Mouse (Mus musculus): ENCODE data around the gene Gmds. TPM values are rescaled to one million over a fixed set of nuclear protein-coding genes. Genes with fewer than 3 reads are reported as not detected.

Gene Gmds
- polyA plus RNA-seq, 1 experiment from 2014 or later, result 46.8 TPM

- 33% methylated on average over 3 of the region's 3 CpGs for WGBS
- no peak overlapping the region for H3K4me2 ChIP-seq
- no peak overlapping the region for H3K4me3 ChIP-seq
- H3K27ac ChIP-seq, result no peak overlapping the region
- no peaks in the 10 kb centered on the region for H3K27me3 ChIP-seq
- no peak overlapping the region for H3K9ac ChIP-seq
- no peaks in the 10 kb centered on the region for H3K4me1 ChIP-seq
- no peak for ATAC-seq (ENCODE audit: insufficient number of reproducible peaks, low FRiP score, low TSS enrichment, low read depth)
- H3K9me3 ChIP-seq, result no peaks in the 10 kb centered on the region
- no peaks in the 10 kb centered on the region for H3K36me3 ChIP-seq
Measured at GRCm38 (mm10) chr13:32179906-32180305, 158.6 kb downstream of the Gmds start.

GRCm38 (mm10) chr13:32178682-32179081 is 159.9 kb downstream of the Gmds start:
- H3K9ac ChIP-seq, result no peak overlapping the region
- H3K27ac ChIP-seq, result no peak overlapping the region
- no peak overlapping the region for H3K4me2 ChIP-seq
- H3K4me3 ChIP-seq, result no peak overlapping the region
- H3K4me1 ChIP-seq, result no peaks in the 10 kb centered on the region
- no peaks in the 10 kb centered on the region for H3K9me3 ChIP-seq
- no peaks in the 10 kb centered on the region for H3K27me3 ChIP-seq
- no peak for ATAC-seq (ENCODE audit: insufficient number of reproducible peaks, low FRiP score, low TSS enrichment, low read depth)
- H3K36me3 ChIP-seq, result no peaks in the 10 kb centered on the region
- WGBS, result 88% methylated on average over 1 of the region's 1 CpGs

- no peaks in the 10 kb centered on the region for H3K36me3 ChIP-seq
- H3K27ac ChIP-seq, result no peak overlapping the region
- 57% methylated on average over 2 of the region's 2 CpGs for WGBS
- H3K27me3 ChIP-seq, result no peaks in the 10 kb centered on the region
- H3K9me3 ChIP-seq, result no peaks in the 10 kb centered on the region
- H3K4me3 ChIP-seq, result no peak overlapping the region
- ATAC-seq (ENCODE audit: insufficient number of reproducible peaks, low FRiP score, low TSS enrichment, low read depth), result no peak
- no peak overlapping the region for H3K4me2 ChIP-seq
- no peaks in the 10 kb centered on the region for H3K4me1 ChIP-seq
- H3K9ac ChIP-seq, result no peak overlapping the region
Measured at GRCm38 (mm10) chr13:32177852-32178453, 160.6 kb downstream of the Gmds start.

- H3K9ac ChIP-seq, result no peak overlapping the region
- no peak overlapping the region for H3K4me2 ChIP-seq
- no peak overlapping the region for H3K27ac ChIP-seq
- H3K27me3 ChIP-seq, result no peaks in the 10 kb centered on the region
- ATAC-seq (ENCODE audit: insufficient number of reproducible peaks, low FRiP score, low TSS enrichment, low read depth), result no peak
- H3K9me3 ChIP-seq, result no peaks in the 10 kb centered on the region
- no peaks in the 10 kb centered on the region for H3K36me3 ChIP-seq
- H3K4me1 ChIP-seq, result no peaks in the 10 kb centered on the region
- no peak overlapping the region for H3K4me3 ChIP-seq
- 77% methylated on average over 2 of the region's 2 CpGs for WGBS
Measured at GRCm38 (mm10) chr13:32175028-32175427, 163.5 kb downstream of the Gmds start.

GRCm38 (mm10) chr13:32169173-32169572 is 169.4 kb downstream of the Gmds start:
- Histone ChIP-seq H3K9ac (no peak overlapping the region), H3K9me3 (no peaks in the 10 kb centered on the region), H3K27ac (no peak overlapping the region), H3K4me2 (no peak overlapping the region), H3K27me3 (no peaks in the 10 kb centered on the region), H3K4me3 (no peak overlapping the region), H3K36me3 (no peaks in the 10 kb centered on the region), H3K4me1 (no peaks in the 10 kb centered on the region)
- whole genome bisulfite sequencing, result 24% methylated on average over 5 of the region's 5 CpGs
- ATAC-seq (ENCODE audit: insufficient number of reproducible peaks, low FRiP score, low TSS enrichment, low read depth), result no peak

- Histone ChIP-seq H3K27me3 (no peaks in the 10 kb centered on the region), H3K4me2 (no peak overlapping the region), H3K36me3 (no peaks in the 10 kb centered on the region), H3K27ac (no peak overlapping the region), H3K9ac (no peak overlapping the region), H3K4me1 (no peaks in the 10 kb centered on the region), H3K4me3 (no peak overlapping the region), H3K9me3 (no peaks in the 10 kb centered on the region)
- no peak for ATAC-seq (ENCODE audit: insufficient number of reproducible peaks, low FRiP score, low TSS enrichment, low read depth)
- WGBS, result 71% methylated on average over 6 of the region's 6 CpGs
Measured at GRCm38 (mm10) chr13:32167806-32168205, 170.7 kb downstream of the Gmds start.

GRCm38 (mm10) chr13:32165581-32165980 is 173.0 kb downstream of the Gmds start:
- 63% methylated on average over 2 of the region's 2 CpGs for WGBS
- ATAC-seq (ENCODE audit: insufficient number of reproducible peaks, low FRiP score, low TSS enrichment, low read depth), result no peak

GRCm38 (mm10) chr13:32161567-32161966 is 177.0 kb downstream of the Gmds start:
- no peaks in the 10 kb centered on the region for H3K9me3 ChIP-seq
- H3K27me3 ChIP-seq, result no peaks in the 10 kb centered on the region
- WGBS, result 7% methylated on average over 2 of the region's 2 CpGs
- H3K4me1 ChIP-seq, result no peaks in the 10 kb centered on the region
- no peak overlapping the region for H3K9ac ChIP-seq
- H3K27ac ChIP-seq, result no peak overlapping the region
- no peak overlapping the region for H3K4me2 ChIP-seq
- ATAC-seq (ENCODE audit: insufficient number of reproducible peaks, low FRiP score, low TSS enrichment, low read depth), result no peak
- no peaks in the 10 kb centered on the region for H3K36me3 ChIP-seq
- H3K4me3 ChIP-seq, result no peak overlapping the region

More at GRCm38 (mm10) chr13:32165581-32165980, 173.0 kb downstream of the Gmds start:
- H3K4me3 ChIP-seq, result no peak overlapping the region
- H3K36me3 ChIP-seq, result no peaks in the 10 kb centered on the region
- no peak overlapping the region for H3K4me2 ChIP-seq
- H3K27me3 ChIP-seq, result no peaks in the 10 kb centered on the region
- H3K9me3 ChIP-seq, result no peaks in the 10 kb centered on the region
- no peaks in the 10 kb centered on the region for H3K4me1 ChIP-seq
- H3K27ac ChIP-seq, result no peak overlapping the region
- no peak overlapping the region for H3K9ac ChIP-seq

GRCm38 (mm10) chr13:32158240-32158639 is 180.3 kb downstream of the Gmds start:
- WGBS, result 53% methylated on average over 2 of the region's 2 CpGs

GRCm38 (mm10) chr13:32145916-32146315 is 192.6 kb downstream of the Gmds start:
- Histone ChIP-seq H3K4me3 (no peak overlapping the region), H3K27me3 (no peaks in the 10 kb centered on the region), H3K4me2 (no peak overlapping the region), H3K9ac (no peak overlapping the region), H3K4me1 (no peaks in the 10 kb centered on the region), H3K27ac (no peak overlapping the region), H3K9me3 (no peaks in the 10 kb centered on the region), H3K36me3 (no peaks in the 10 kb centered on the region)
- ATAC-seq (ENCODE audit: insufficient number of reproducible peaks, low FRiP score, low TSS enrichment, low read depth), result no peak
- 54% methylated on average over 1 of the region's 1 CpGs for WGBS

More at GRCm38 (mm10) chr13:32158240-32158639, 180.3 kb downstream of the Gmds start:
- H3K9me3 ChIP-seq, result no peaks in the 10 kb centered on the region
- H3K4me2 ChIP-seq, result no peak overlapping the region
- H3K4me1 ChIP-seq, result no peaks in the 10 kb centered on the region
- no peak for ATAC-seq (ENCODE audit: insufficient number of reproducible peaks, low FRiP score, low TSS enrichment, low read depth)
- no peaks in the 10 kb centered on the region for H3K27me3 ChIP-seq
- H3K9ac ChIP-seq, result no peak overlapping the region
- H3K36me3 ChIP-seq, result no peaks in the 10 kb centered on the region
- no peak overlapping the region for H3K4me3 ChIP-seq
- no peak overlapping the region for H3K27ac ChIP-seq

GRCm38 (mm10) chr13:32145179-32145578 is 193.4 kb downstream of the Gmds start:
- Histone ChIP-seq H3K4me2 (no peak overlapping the region), H3K9me3 (no peaks in the 10 kb centered on the region), H3K9ac (no peak overlapping the region), H3K4me1 (no peaks in the 10 kb centered on the region), H3K36me3 (no peaks in the 10 kb centered on the region), H3K4me3 (no peak overlapping the region), H3K27ac (no peak overlapping the region), H3K27me3 (no peaks in the 10 kb centered on the region)
- 50% methylated on average over 2 of the region's 2 CpGs for WGBS
- ATAC-seq (ENCODE audit: insufficient number of reproducible peaks, low FRiP score, low TSS enrichment, low read depth), result no peak

GRCm38 (mm10) chr13:32143651-32144050 is 194.9 kb downstream of the Gmds start:
- no peaks in the 10 kb centered on the region for H3K27me3 ChIP-seq
- H3K4me2 ChIP-seq, result no peak overlapping the region
- ATAC-seq (ENCODE audit: insufficient number of reproducible peaks, low FRiP score, low TSS enrichment, low read depth), result no peak
- WGBS, result 60% methylated on average over 3 of the region's 3 CpGs
- no peaks in the 10 kb centered on the region for H3K9me3 ChIP-seq
- H3K36me3 ChIP-seq, result no peaks in the 10 kb centered on the region
- no peak overlapping the region for H3K4me3 ChIP-seq
- H3K4me1 ChIP-seq, result no peaks in the 10 kb centered on the region
- H3K27ac ChIP-seq, result no peak overlapping the region
- no peak overlapping the region for H3K9ac ChIP-seq

Measured in limb, embryonic 15.5 days (tissue).